Mouse (Mus musculus): ENCODE measurements around the gene Grik1. TPM values are rescaled to one million over a fixed set of nuclear protein-coding genes. Genes with fewer than 3 reads are reported as not detected.

Grik1 gene
- total RNA-seq, 1 experiment = not detected

- H3K9me3 ChIP-seq (ENCODE audit: control insufficient read depth, insufficient read depth, low read depth, low read length) = no peaks in the 10 kb centered on the region
- DNase-seq (ENCODE audit: low read depth, low spot score) = no peak
- H3K4me3 ChIP-seq (ENCODE audit: insufficient read depth in 1 of 2, low read depth in 1 of 2, low read length in 2 of 2, poor library complexity in 1 of 2, severe bottlenecking in 1 of 2) = no peak overlapping the region
- in situ Hi-C loops (cut with MboI; ENCODE audit: low sequenced_read_pairs in 2 of 2, unreplicated experiment in 2 of 2) = no loop called here
- H3K27ac ChIP-seq (ENCODE audit: insufficient read depth, low read depth, low read length, poor library complexity, severe bottlenecking) = no peak overlapping the region
- no peak overlapping the region for H3K9ac ChIP-seq (ENCODE audit: insufficient read depth, low read depth, low read length, poor library complexity, severe bottlenecking)
- H3K36me3 ChIP-seq (ENCODE audit: control insufficient read depth, insufficient read depth, low read length, poor library complexity, severe bottlenecking) = no peaks in the 10 kb centered on the region
- H3K4me1 ChIP-seq (ENCODE audit: control insufficient read depth in 2 of 2, insufficient read depth in 2 of 2, low read length in 2 of 2, poor library complexity in 1 of 2) = no peaks in the 10 kb centered on the region
- no peak for TF ChIP-seq ZNF384 (IDR thresholded peaks at IDR 0.05; ENCODE audit: low read depth, low read length)
- no peak for TF ChIP-seq CHD2 (IDR thresholded peaks at IDR 0.05; ENCODE audit: low read depth, low read length)
- TF ChIP-seq MAFK (IDR thresholded peaks at IDR 0.05; ENCODE audit: insufficient read depth, low read depth, low read length) = no peak
- TF ChIP-seq ZC3H11A (IDR thresholded peaks at IDR 0.05; ENCODE audit: borderline replicate concordance, low read depth, low read length) = no peak
- no peak for TF ChIP-seq HCFC1 (IDR thresholded peaks at IDR 0.05; ENCODE audit: borderline replicate concordance, insufficient read depth, low read length)
Observed at GRCm38 (mm10) chr16:88125098-88125497, 165.0 kb downstream of the Grik1 start.

GRCm38 (mm10) chr16:88112551-88113138, 177.4 kb downstream of the Grik1 start:
- Histone ChIP-seq H3K9ac (ENCODE audit: insufficient read depth, low read depth, low read length, poor library complexity, severe bottlenecking) (no peak overlapping the region), H3K4me3 (ENCODE audit: insufficient read depth in 1 of 2, low read depth in 1 of 2, low read length in 2 of 2, poor library complexity in 1 of 2, severe bottlenecking in 1 of 2) (no peak overlapping the region), H3K4me1 (ENCODE audit: control insufficient read depth in 2 of 2, insufficient read depth in 2 of 2, low read length in 2 of 2, poor library complexity in 1 of 2) (no peaks in the 10 kb centered on the region), H3K9me3 (ENCODE audit: control insufficient read depth, insufficient read depth, low read depth, low read length) (no peaks in the 10 kb centered on the region), H3K36me3 (ENCODE audit: control insufficient read depth, insufficient read depth, low read length, poor library complexity, severe bottlenecking) (no peaks in the 10 kb centered on the region), H3K27ac (ENCODE audit: insufficient read depth, low read depth, low read length, poor library complexity, severe bottlenecking) (no peak overlapping the region)
- TF ChIP-seq CHD2 (IDR thresholded peaks at IDR 0.05; ENCODE audit: low read depth, low read length) (no peak), ZNF384 (IDR thresholded peaks at IDR 0.05; ENCODE audit: low read depth, low read length) (no peak), MAFK (IDR thresholded peaks at IDR 0.05; ENCODE audit: insufficient read depth, low read depth, low read length) (no peak), HCFC1 (IDR thresholded peaks at IDR 0.05; ENCODE audit: borderline replicate concordance, insufficient read depth, low read length) (no peak), ZC3H11A (IDR thresholded peaks at IDR 0.05; ENCODE audit: borderline replicate concordance, low read depth, low read length) (no peak)
- in situ Hi-C loops (cut with MboI; ENCODE audit: low sequenced_read_pairs in 2 of 2, unreplicated experiment in 2 of 2) = no loop called here
- DNase-seq (ENCODE audit: low read depth, low spot score) = no peak

GRCm38 (mm10) chr16:88111459-88111858, 178.6 kb downstream of the Grik1 start:
- Histone ChIP-seq H3K27ac (ENCODE audit: insufficient read depth, low read depth, low read length, poor library complexity, severe bottlenecking) (no peak overlapping the region), H3K9ac (ENCODE audit: insufficient read depth, low read depth, low read length, poor library complexity, severe bottlenecking) (no peak overlapping the region), H3K9me3 (ENCODE audit: control insufficient read depth, insufficient read depth, low read depth, low read length) (no peaks in the 10 kb centered on the region), H3K4me3 (ENCODE audit: insufficient read depth in 1 of 2, low read depth in 1 of 2, low read length in 2 of 2, poor library complexity in 1 of 2, severe bottlenecking in 1 of 2) (no peak overlapping the region), H3K36me3 (ENCODE audit: control insufficient read depth, insufficient read depth, low read length, poor library complexity, severe bottlenecking) (no peaks in the 10 kb centered on the region), H3K4me1 (ENCODE audit: control insufficient read depth in 2 of 2, insufficient read depth in 2 of 2, low read length in 2 of 2, poor library complexity in 1 of 2) (no peaks in the 10 kb centered on the region)
- no peak for DNase-seq (ENCODE audit: low read depth, low spot score)
- in situ Hi-C loops (cut with MboI; ENCODE audit: low sequenced_read_pairs in 2 of 2, unreplicated experiment in 2 of 2) = no loop called here
- TF ChIP-seq ZNF384 (IDR thresholded peaks at IDR 0.05; ENCODE audit: low read depth, low read length) (no peak), ZC3H11A (IDR thresholded peaks at IDR 0.05; ENCODE audit: borderline replicate concordance, low read depth, low read length) (no peak), MAFK (IDR thresholded peaks at IDR 0.05; ENCODE audit: insufficient read depth, low read depth, low read length) (no peak), CHD2 (IDR thresholded peaks at IDR 0.05; ENCODE audit: low read depth, low read length) (no peak), HCFC1 (IDR thresholded peaks at IDR 0.05; ENCODE audit: borderline replicate concordance, insufficient read depth, low read length) (no peak)

- no peak overlapping the region for H3K4me3 ChIP-seq (ENCODE audit: insufficient read depth in 1 of 2, low read depth in 1 of 2, low read length in 2 of 2, poor library complexity in 1 of 2, severe bottlenecking in 1 of 2)
- H3K9ac ChIP-seq (ENCODE audit: insufficient read depth, low read depth, low read length, poor library complexity, severe bottlenecking) = no peak overlapping the region
- no peak overlapping the region for H3K27ac ChIP-seq (ENCODE audit: insufficient read depth, low read depth, low read length, poor library complexity, severe bottlenecking)
- no peaks in the 10 kb centered on the region for H3K4me1 ChIP-seq (ENCODE audit: control insufficient read depth in 2 of 2, insufficient read depth in 2 of 2, low read length in 2 of 2, poor library complexity in 1 of 2)
- in situ Hi-C loops (cut with MboI; ENCODE audit: low sequenced_read_pairs in 2 of 2, unreplicated experiment in 2 of 2) = no loop called here
- H3K9me3 ChIP-seq (ENCODE audit: control insufficient read depth, insufficient read depth, low read depth, low read length) = no peaks in the 10 kb centered on the region
- no peaks in the 10 kb centered on the region for H3K36me3 ChIP-seq (ENCODE audit: control insufficient read depth, insufficient read depth, low read length, poor library complexity, severe bottlenecking)
- no peak for DNase-seq (ENCODE audit: low read depth, low spot score)
- no peak for TF ChIP-seq MAFK (IDR thresholded peaks at IDR 0.05; ENCODE audit: insufficient read depth, low read depth, low read length)
- no peak for TF ChIP-seq CHD2 (IDR thresholded peaks at IDR 0.05; ENCODE audit: low read depth, low read length)
- no peak for TF ChIP-seq HCFC1 (IDR thresholded peaks at IDR 0.05; ENCODE audit: borderline replicate concordance, insufficient read depth, low read length)
- TF ChIP-seq ZNF384 (IDR thresholded peaks at IDR 0.05; ENCODE audit: low read depth, low read length) = no peak
- no peak for TF ChIP-seq ZC3H11A (IDR thresholded peaks at IDR 0.05; ENCODE audit: borderline replicate concordance, low read depth, low read length)
Observed at GRCm38 (mm10) chr16:88094206-88094789, 195.8 kb downstream of the Grik1 start.

Measured in ES-E14 (cell line).